Mouse (Mus musculus) hindbrain, embryonic 16.5 days (tissue): ENCODE results near the gene Leap2. TPM values are rescaled to one million over a fixed set of nuclear protein-coding genes. Genes with fewer than 3 reads are reported as not detected.

Experiments
- ATAC-seq: fragments of 200-750 bp; cut with Nextera tagmentation; 2 replicates; pipeline ENCODE4 v1.8.0; 2017; ENCODE audit warnings: moderate TSS enrichment, moderate library complexity
- H3K27ac ChIP-seq: fragments of 300-500 bp; sonication (generic); 2 replicates; pipeline ENCODE4 v1.5.1; 2014; ENCODE audit warnings: low read depth, mild to moderate bottlenecking, control low read depth, low read length, moderate library complexity
- H3K27me3 ChIP-seq: fragments of 300-500 bp; sonication (generic); replicated peaks from 2 replicates; pipeline ENCODE4 v1.6.1; 2014; ENCODE audit warnings: low read length; ENCODE audit not compliant: control insufficient read depth, insufficient read depth
- H3K36me3 ChIP-seq: fragments of 300-500 bp; sonication (generic); 2 replicates; pipeline ENCODE4 v1.6.1; 2014; ENCODE audit warnings: mild to moderate bottlenecking, low read length, moderate library complexity, mixed read lengths; ENCODE audit not compliant: control insufficient read depth, insufficient read depth
- H3K4me1 ChIP-seq: fragments of 300-500 bp; sonication (generic); 2 replicates; pipeline ENCODE4 v1.6.1; 2014; ENCODE audit warnings: low read depth, low read length; ENCODE audit not compliant: control insufficient read depth, insufficient read depth
- H3K4me2 ChIP-seq: fragments of 300-500 bp; sonication (generic); 2 replicates; pipeline ENCODE4 v1.6.1; 2014; ENCODE audit warnings: mild to moderate bottlenecking, low read length, control low read depth, moderate library complexity
- H3K4me3 ChIP-seq: fragments of 300-500 bp; sonication (generic); 2 replicates; pipeline ENCODE4 v1.5.1; 2014; ENCODE audit warnings: mild to moderate bottlenecking, low read length, control low read depth, moderate library complexity
- H3K9ac ChIP-seq: fragments of 300-500 bp; sonication (generic); 2 replicates; pipeline ENCODE4 v1.6.1; 2014; ENCODE audit warnings: low read depth, mild to moderate bottlenecking, control low read depth, low read length, moderate library complexity
- H3K9me3 ChIP-seq: fragments of 300-500 bp; sonication (generic); 2 replicates; pipeline ENCODE4 v1.6.1; 2014; ENCODE audit warnings: mild to moderate bottlenecking, low read length, moderate library complexity; ENCODE audit not compliant: control insufficient read depth
- WGBS: fragments of 180-500 bp; shearing (Covaris S2); extraction: QIAGEN DNeasy Blood & Tissue Kit; methylation state at CpG from one replicate; pipeline ENCODE4 v1.1.7; 2014; 5-methylcytosine and 5-hydroxymethylcytosine counted together
- polyA plus RNA-seq: library from polyadenylated mRNA; unstranded; fragments of >200 nt; fragmentation: Nextera tagmentation; extraction: Ambion mirVana; gene quantifications from 2 replicates; pipeline ENCODE4 v1.2.1, GENCODE M21; 2015

Leap2 gene
- polyA plus RNA-seq, 1 experiment from 2014 or later, result 0.33 TPM

DNA sequence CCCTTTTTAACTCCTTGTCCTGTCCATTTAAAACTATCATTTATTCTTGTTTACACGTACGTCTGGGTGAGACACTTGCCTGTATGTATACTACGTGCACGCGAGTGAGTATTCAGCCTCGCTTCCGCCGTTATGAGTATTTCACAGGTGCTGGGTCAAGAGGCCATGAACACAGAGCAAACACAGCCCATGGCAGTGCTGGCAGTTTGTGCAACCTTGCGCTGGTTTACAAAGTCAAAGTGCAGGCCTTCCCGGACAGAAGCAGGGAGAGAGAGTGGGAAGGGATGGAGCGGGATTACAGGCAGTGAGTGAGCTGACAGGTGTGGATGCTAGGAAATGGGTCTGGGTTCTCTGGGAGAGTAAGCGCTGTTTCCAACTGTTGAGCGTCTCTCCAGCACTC, 23.2 kb upstream of the Leap2 start:
- 93% methylated on average over 13 of the region's 13 CpGs for WGBS
- Histone ChIP-seq H3K27me3 (no peaks in the 10 kb centered on the region), H3K4me2 (no peak overlapping the region), H3K9ac (no peak overlapping the region), H3K4me1 (no peaks in the 10 kb centered on the region), H3K36me3 (no peaks in the 10 kb centered on the region), H3K4me3 (no peak overlapping the region), H3K27ac (no peak overlapping the region), H3K9me3 (no peaks in the 10 kb centered on the region)
- ATAC-seq, result no peak

DNA sequence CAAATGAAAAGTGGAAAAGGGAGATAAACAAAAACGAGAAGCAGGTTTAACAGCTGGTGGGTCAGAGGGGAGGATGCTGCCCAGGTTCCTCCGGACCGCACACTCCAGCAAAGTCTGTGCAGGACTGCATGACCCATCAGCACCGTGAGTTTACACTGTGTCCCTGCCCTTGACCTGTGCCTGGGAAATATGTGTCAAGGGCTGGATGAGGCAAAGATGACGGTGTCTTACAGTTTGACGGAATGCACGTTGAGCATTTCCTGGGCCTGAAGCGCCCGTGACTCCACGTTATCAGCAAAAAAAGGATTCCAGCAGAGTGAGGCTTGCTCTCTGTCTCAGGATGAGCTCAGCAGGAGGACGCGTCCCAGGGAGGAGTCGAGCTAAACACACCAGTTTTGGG, 22.6 kb upstream of the Leap2 start:
- Histone ChIP-seq H3K27ac (no peak overlapping the region), H3K36me3 (no peaks in the 10 kb centered on the region), H3K9me3 (no peaks in the 10 kb centered on the region), H3K4me1 (no peaks in the 10 kb centered on the region), H3K27me3 (no peaks in the 10 kb centered on the region), H3K4me3 (no peak overlapping the region), H3K9ac (no peak overlapping the region), H3K4me2 (no peak overlapping the region)
- 63% methylated on average over 13 of the region's 13 CpGs for WGBS
- ATAC-seq, result no peak

DNA sequence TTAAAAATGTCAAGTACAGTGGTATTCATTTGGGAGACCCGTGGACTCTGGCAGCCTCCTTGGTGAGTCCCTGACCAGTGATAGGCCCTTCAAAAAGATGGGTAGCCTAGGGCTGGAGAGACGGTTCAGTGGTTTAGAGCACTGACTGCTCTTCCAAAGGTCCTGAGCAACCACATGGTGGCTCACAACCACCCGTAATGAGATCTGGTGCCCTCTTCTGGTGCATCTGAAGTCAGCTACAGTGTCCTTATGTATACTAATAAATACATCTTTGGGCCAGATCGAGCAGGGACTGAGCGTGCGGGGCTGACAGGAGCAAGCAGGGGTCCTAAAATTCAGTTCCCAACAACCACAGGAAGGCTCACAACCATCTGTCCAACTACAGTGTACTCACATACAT, 20.9 kb upstream of the Leap2 start:
- WGBS, result 33% methylated on average over 6 of the region's 6 CpGs
- no peak for ATAC-seq
- no peak overlapping the region for H3K4me2 ChIP-seq

DNA sequence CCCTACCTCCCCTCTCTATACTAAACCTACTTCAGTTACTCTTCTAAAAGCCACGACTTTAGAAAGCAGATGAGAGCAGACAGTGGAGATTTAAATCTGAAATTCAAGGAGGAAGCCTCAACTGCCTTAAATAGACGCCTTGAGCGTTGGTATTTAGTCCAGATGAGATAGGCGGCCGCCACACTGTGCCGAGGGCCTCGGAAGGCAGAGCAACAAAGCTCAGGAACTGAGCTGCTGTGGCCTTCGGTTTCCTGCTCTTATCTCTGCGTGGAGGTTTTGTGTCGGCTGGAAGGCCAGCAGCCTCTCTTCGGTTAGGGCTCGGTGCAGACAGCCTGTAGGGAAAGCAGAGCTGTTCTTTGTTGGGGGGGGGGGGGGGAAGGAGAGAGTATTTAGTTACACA, 19.0 kb upstream of the Leap2 start:
- WGBS, result 64% methylated on average over 12 of the region's 12 CpGs
- no peaks in the 10 kb centered on the region for H3K9me3 ChIP-seq
- no peak overlapping the region for H3K27ac ChIP-seq
- no peak overlapping the region for H3K4me2 ChIP-seq
- no peaks in the 10 kb centered on the region for H3K36me3 ChIP-seq
- no peak overlapping the region for H3K4me3 ChIP-seq
- H3K27me3 ChIP-seq, result no peaks in the 10 kb centered on the region
- no peaks in the 10 kb centered on the region for H3K4me1 ChIP-seq
- no peak for ATAC-seq
- H3K9ac ChIP-seq, result no peak overlapping the region

More for the DNA sequence above, 20.9 kb upstream of the Leap2 start:
- Histone ChIP-seq H3K4me1 (no peaks in the 10 kb centered on the region), H3K4me3 (no peak overlapping the region), H3K9me3 (no peaks in the 10 kb centered on the region), H3K9ac (no peak overlapping the region), H3K27me3 (no peaks in the 10 kb centered on the region), H3K27ac (no peak overlapping the region), H3K36me3 (no peaks in the 10 kb centered on the region)

DNA sequence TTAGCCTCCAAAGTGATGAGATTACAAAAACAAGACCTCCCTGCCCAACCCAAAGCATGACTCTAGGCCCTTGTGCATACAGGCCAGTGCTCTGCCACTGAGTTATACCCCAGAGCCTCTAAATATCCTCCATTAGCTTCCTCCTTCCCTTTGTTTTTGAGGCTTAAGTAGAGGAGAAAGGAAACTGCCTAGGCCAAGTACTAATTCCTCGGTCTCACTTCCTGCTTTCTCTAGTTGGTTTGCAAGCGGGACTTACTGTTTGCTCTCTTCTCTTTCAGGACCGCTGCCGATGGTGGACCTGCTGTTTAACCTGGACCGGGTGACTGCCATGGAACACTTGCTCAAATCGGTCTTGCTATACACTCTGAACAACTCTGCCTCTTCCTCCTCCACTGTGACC, 13.4 kb upstream of the Leap2 start:
- no peak overlapping the region for H3K4me2 ChIP-seq
- H3K4me1 ChIP-seq, result no peaks in the 10 kb centered on the region; the same call in 1 of the 2 replicates
- H3K36me3 ChIP-seq, result no peaks in the 10 kb centered on the region
- no peak overlapping the region for H3K9ac ChIP-seq
- H3K9me3 ChIP-seq, result no peaks in the 10 kb centered on the region
- no peak overlapping the region for H3K4me3 ChIP-seq
- no peak overlapping the region for H3K27ac ChIP-seq
- H3K27me3 ChIP-seq, result no peaks in the 10 kb centered on the region
- ATAC-seq, result no peak
- 87% methylated on average over 6 of the region's 6 CpGs for WGBS

DNA sequence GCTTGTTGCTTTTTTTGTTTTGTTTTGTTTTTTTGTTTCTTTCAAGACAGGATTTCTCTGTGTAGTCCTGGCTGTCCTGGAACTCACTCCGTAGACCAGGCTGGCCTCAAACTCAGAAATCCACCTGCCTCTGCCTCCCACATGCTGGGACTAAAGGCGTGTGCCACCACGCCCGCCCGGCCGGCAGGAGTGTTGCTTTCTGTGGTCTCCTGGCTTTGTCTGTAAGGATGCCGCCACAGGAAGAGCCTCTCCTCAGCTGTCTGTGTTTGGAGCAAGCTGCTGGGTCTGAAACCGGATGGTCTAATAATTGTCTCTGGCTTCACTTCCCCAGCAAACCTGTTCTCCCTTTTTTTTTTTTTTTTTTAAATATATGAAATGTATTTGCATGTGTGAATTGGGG, 12.5 kb upstream of the Leap2 start:
- H3K4me2 ChIP-seq, result no peak overlapping the region
- no peak overlapping the region for H3K4me3 ChIP-seq
- no peak overlapping the region for H3K27ac ChIP-seq
- H3K27me3 ChIP-seq, result no peaks in the 10 kb centered on the region
- H3K4me1 ChIP-seq, result no peaks in the 10 kb centered on the region; the same call in 1 of the 2 replicates
- H3K9me3 ChIP-seq, result no peaks in the 10 kb centered on the region
- no peaks in the 10 kb centered on the region for H3K36me3 ChIP-seq
- WGBS, result 80% methylated on average over 8 of the region's 8 CpGs
- no peak overlapping the region for H3K9ac ChIP-seq
- no peak for ATAC-seq

DNA sequence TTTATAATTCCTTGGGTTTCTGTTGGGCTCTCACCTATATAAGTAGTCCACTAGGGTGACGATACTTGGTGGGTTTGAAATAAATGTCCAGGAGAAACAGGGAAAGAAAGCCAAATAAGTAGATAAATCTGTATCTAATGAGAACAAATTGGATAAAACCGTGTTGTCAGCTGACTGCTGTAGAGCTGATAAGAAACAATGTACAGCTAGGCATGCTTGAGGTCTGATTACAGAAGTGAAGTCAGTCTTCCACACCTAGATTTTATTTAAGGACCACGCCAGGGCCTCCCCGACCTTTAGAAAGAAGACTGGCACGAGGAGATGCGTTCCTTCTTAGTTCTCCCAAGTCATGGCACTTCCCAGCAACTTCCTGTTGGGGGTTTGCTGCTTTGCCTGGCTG, 10.1 kb upstream of the Leap2 start:
- H3K36me3 ChIP-seq, result peaks cover 6% of the 10 kb centered on the region
- ATAC-seq, result no peak
- no peaks in the 10 kb centered on the region for H3K9me3 ChIP-seq
- peaks cover 7% of the 10 kb centered on the region for H3K4me1 ChIP-seq
- H3K27ac ChIP-seq, result no peak overlapping the region
- no peak overlapping the region for H3K4me3 ChIP-seq
- no peaks in the 10 kb centered on the region for H3K27me3 ChIP-seq
- H3K9ac ChIP-seq, result no peak overlapping the region
- 67% methylated on average over 6 of the region's 6 CpGs for WGBS
- no peak overlapping the region for H3K4me2 ChIP-seq

DNA sequence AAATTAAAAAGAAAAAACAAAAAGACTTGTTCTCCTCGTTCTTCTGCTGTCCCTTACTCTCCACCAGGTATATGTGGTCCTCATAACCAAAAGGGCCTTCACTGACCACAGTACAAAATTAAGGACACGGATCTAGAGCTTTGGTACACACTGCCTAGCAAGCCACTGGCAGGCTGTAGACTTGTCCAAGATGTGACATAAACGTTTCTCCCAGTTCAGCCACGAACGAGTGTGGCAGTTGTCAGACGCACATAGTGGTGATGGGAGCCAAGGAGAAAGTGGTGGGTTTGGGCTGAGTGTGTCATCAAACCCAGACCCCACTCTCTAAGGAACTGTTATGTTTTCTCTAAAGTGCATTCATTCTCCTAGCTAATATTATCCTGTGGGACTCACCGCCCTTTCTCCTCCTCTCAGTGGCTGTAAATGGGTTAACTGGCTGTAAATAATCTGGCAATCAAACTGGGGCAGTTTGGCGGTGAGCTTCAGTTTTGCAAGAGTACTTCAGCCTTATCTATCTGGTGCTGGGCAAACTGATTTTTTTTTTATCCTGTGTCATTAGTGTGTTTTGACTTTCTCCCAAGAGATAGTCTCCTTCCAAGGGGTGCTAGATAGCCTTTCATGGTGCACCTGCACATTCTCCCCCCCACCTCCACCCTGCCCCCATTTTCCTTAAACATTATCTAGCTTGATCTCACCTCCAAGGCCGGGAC, 8.5 kb upstream of the Leap2 start:
- no peaks in the 10 kb centered on the region for H3K27me3 ChIP-seq
- no peaks in the 10 kb centered on the region for H3K9me3 ChIP-seq
- peaks cover 7% of the 10 kb centered on the region for H3K4me1 ChIP-seq
- H3K4me3 ChIP-seq, result peak overlapping the region; percentile 90
- peak overlapping the region; percentile 94 for H3K4me2 ChIP-seq
- H3K36me3 ChIP-seq, result peaks cover 6% of the 10 kb centered on the region
- peak; percentile 45 for ATAC-seq
- 17% methylated on average over 9 of the region's 9 CpGs for WGBS
- peak overlapping the region; percentile 77 for H3K27ac ChIP-seq
- peak overlapping the region; percentile 62 for H3K9ac ChIP-seq

GRCm38 (mm10) chr11:53430670-53431346, 7.8 kb upstream of the Leap2 start, which contains the start of the genes Uqcrq and Gdf9:
Gene Uqcrq, minus strand, starts transcription at chr11:53430831.
Gene Gdf9, plus strand, starts transcription at chr11:53431023.
- H3K4me3 ChIP-seq, result peak within 1 kb of the TSS; percentile 90
- WGBS, result under 1% methylated on average over 44 of the region's 44 CpGs
- peak within 1 kb of the TSS; percentile 89 for H3K9ac ChIP-seq
- H3K4me2 ChIP-seq, result peak within 1 kb of the TSS; percentile 94
- H3K27me3 ChIP-seq, result no peaks in the 10 kb centered on the region
- H3K4me1 ChIP-seq, result peaks cover 7% of the 10 kb centered on the region
- H3K27ac ChIP-seq, result peak within 1 kb of the TSS; percentile 88
- no peaks in the 10 kb centered on the region for H3K9me3 ChIP-seq
- ATAC-seq, result peak; percentile 96
- peaks cover 6% of the 10 kb centered on the region for H3K36me3 ChIP-seq
